Mouse (Mus musculus): ENCODE measurements around the gene Il9r. TPM values are rescaled to one million over a fixed set of nuclear protein-coding genes. Genes with fewer than 3 reads are reported as not detected.

Gene Il9r
- total and polyA plus RNA-seq, 2 experiments from 2014 or later: not detected

DNA sequence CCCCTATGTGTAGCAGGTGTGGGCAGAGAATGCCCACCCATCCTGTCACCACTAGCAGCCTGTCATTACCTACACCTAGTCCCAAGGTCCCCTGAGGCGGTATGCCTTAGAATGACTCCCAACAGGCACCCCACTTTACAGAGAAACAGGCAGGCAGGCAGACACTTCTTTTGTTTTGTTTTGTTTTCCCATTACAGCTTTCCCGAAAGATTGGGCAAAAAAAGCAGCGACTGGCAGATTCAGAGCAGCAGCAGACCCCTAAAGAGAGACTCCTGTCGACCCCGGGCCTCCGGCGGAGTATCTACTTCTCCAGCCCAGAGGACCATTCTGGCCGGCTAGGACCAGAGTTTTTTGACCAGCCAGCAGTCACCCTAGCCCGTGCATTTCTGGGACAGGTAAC lies 27.5 kb upstream of the Il9r start:
- peaks cover 23% of the 10 kb centered on the region for H3K4me1 ChIP-seq (ENCODE audit: insufficient read depth, low read length)
- H3K9me3 ChIP-seq (ENCODE audit: low read length): no peaks in the 10 kb centered on the region
- peaks cover 19% of the 10 kb centered on the region for H3K36me3 ChIP-seq (ENCODE audit: insufficient read depth, low read length)
- H3K27me3 ChIP-seq (ENCODE audit: insufficient read depth, low read length): no peaks in the 10 kb centered on the region
- DNase-seq (ENCODE audit: low spot score) (no peak), ATAC-seq (no peak)
- WGBS: 81% methylated on average over 9 of the region's 9 CpGs
- peak overlapping the region; percentile 88; the same call in 1 of the 2 replicates for H3K27ac ChIP-seq
- H3K4me3 ChIP-seq (ENCODE audit: low read length): no peak overlapping the region
- no peak for TF ChIP-seq CTCF (IDR thresholded peaks at IDR 0.05; ENCODE audit: low read depth)
- H3K4me2 ChIP-seq (ENCODE audit: low read depth, low read length): peak overlapping the region; percentile 67; the same call in 1 of the 2 replicates
- H3K9ac ChIP-seq (replicated peaks; ENCODE audit: low read length): peak overlapping the region; percentile 69; the same call in 1 of the 2 replicates

- 28% methylated on average over 1 of the region's 1 CpGs for whole genome bisulfite sequencing
- H3K9me3 ChIP-seq (ENCODE audit: low read length): no peaks in the 10 kb centered on the region
- peak overlapping the region; percentile 69 for H3K9ac ChIP-seq (replicated peaks; ENCODE audit: low read length)
- no peak for DNase-seq (ENCODE audit: low spot score)
- ATAC-seq: no peak
- peak overlapping the region; percentile 88 for H3K27ac ChIP-seq
- peaks cover 19% of the 10 kb centered on the region for H3K36me3 ChIP-seq (ENCODE audit: insufficient read depth, low read length)
- no peak for TF ChIP-seq CTCF (IDR thresholded peaks at IDR 0.05; ENCODE audit: low read depth)
- peak overlapping the region; percentile 67 for H3K4me2 ChIP-seq (ENCODE audit: low read depth, low read length)
- H3K27me3 ChIP-seq (ENCODE audit: insufficient read depth, low read length): no peaks in the 10 kb centered on the region
- H3K4me1 ChIP-seq (ENCODE audit: insufficient read depth, low read length): peaks cover 26% of the 10 kb centered on the region
- H3K4me3 ChIP-seq (ENCODE audit: low read length): peak overlapping the region; percentile 49
These were observed 27.0 kb upstream of the Il9r start for GRCm38 (mm10) chr11:32227041-32227440.

- ATAC-seq (peak; percentile 81), DNase-seq (ENCODE audit: low spot score) (peak; percentile 92)
- no peak; the same call in 1 of the 2 replicates for TF ChIP-seq CTCF (IDR thresholded peaks at IDR 0.05; ENCODE audit: low read depth)
- Histone ChIP-seq H3K9me3 (ENCODE audit: low read length) (no peaks in the 10 kb centered on the region), H3K4me3 (ENCODE audit: low read length) (peak within 1 kb of the TSS; percentile 49), H3K27me3 (ENCODE audit: insufficient read depth, low read length) (no peaks in the 10 kb centered on the region), H3K4me2 (ENCODE audit: low read depth, low read length) (peak within 1 kb of the TSS; percentile 67), H3K4me1 (ENCODE audit: insufficient read depth, low read length) (peaks cover 26% of the 10 kb centered on the region), H3K27ac (peak within 1 kb of the TSS; percentile 88), H3K36me3 (ENCODE audit: insufficient read depth, low read length) (peaks cover 12% of the 10 kb centered on the region; the same call in 1 of the 2 replicates), H3K9ac (replicated peaks; ENCODE audit: low read length) (peak within 1 kb of the TSS; percentile 69)
- 5% methylated on average over 47 of the region's 47 CpGs for WGBS
These were observed 26.2 kb upstream of the Il9r start, which contains the start of gene Mpg for GRCm38 (mm10) chr11:32226124-32226871. TSS of gene Mpg (plus strand) at chr11:32226505.

DNA sequence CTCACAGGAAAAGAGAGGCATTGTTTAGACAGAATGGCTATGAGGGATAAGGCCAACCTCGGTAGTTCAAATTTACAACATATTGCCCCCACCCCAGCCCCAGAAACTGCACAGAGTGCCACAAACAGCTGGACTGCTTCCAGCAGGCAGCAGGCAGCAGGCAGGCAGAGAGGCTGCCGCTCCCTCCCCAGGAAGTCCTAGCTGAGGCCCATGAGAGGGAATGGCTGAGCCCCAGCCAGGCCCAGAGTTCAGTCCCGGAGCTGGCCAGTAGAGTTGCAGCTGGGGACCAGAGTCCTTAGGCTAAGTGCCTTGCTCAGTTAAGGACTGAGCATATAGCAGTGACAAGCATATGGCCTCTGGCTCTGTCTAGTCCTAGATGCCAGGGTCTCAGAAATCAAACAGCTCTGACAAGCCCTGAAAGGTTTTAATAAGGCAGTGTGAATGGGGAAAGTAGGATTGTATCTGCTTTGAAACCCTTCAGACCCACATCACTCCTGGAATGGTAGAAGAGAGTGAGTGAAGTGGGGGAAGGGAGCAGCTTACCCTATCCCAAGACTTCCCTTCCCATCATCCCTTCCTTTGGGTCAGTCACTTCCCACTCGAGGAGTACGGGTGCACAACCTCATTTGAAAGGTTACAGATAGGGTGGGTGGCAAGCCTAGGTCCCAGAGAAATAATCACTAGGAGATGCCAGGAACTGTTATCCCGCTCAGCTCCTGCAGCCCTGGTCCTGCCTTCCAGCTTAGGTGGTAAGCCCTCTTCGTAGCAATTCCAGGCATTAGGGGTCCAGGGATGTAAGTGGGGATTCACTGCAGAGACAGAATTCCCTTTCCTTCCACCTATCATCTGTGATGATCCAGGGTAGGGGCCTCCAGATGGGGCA lies 25.4 kb upstream of the Il9r start:
- Histone ChIP-seq H3K9ac (replicated peaks; ENCODE audit: low read length) (no peak overlapping the region), H3K4me2 (ENCODE audit: low read depth, low read length) (peak overlapping the region; percentile 67; the same call in 1 of the 2 replicates), H3K36me3 (ENCODE audit: insufficient read depth, low read length) (0 out of 2 replicates have a peak, but pooled peaks cover 4% of the 10 kb centered on the region), H3K4me3 (ENCODE audit: low read length) (no peak overlapping the region), H3K27ac (peak overlapping the region; percentile 88), H3K27me3 (ENCODE audit: insufficient read depth, low read length) (peaks cover 3% of the 10 kb centered on the region; the same call in 1 of the 2 replicates), H3K4me1 (ENCODE audit: insufficient read depth, low read length) (peaks cover 26% of the 10 kb centered on the region), H3K9me3 (ENCODE audit: low read length) (no peaks in the 10 kb centered on the region)
- ATAC-seq: no peak
- no peak for TF ChIP-seq CTCF (IDR thresholded peaks at IDR 0.05; ENCODE audit: low read depth)
- peak; percentile 45 for DNase-seq (ENCODE audit: low spot score)
- 55% methylated on average over 7 of the region's 7 CpGs for WGBS

GRCm38 (mm10) chr11:32224468-32225139 lies 24.5 kb upstream of the Il9r start:
- Histone ChIP-seq H3K27me3 (ENCODE audit: insufficient read depth, low read length) (peaks cover 3% of the 10 kb centered on the region; the same call in 1 of the 2 replicates), H3K27ac (peak overlapping the region; percentile 88; the same call in 1 of the 2 replicates), H3K36me3 (ENCODE audit: insufficient read depth, low read length) (no peaks in the 10 kb centered on the region), H3K4me1 (ENCODE audit: insufficient read depth, low read length) (peaks cover 26% of the 10 kb centered on the region), H3K9ac (replicated peaks; ENCODE audit: low read length) (no peak overlapping the region), H3K4me2 (ENCODE audit: low read depth, low read length) (no peak overlapping the region), H3K4me3 (ENCODE audit: low read length) (no peak overlapping the region), H3K9me3 (ENCODE audit: low read length) (no peaks in the 10 kb centered on the region)
- ATAC-seq: peak; percentile 19; the same call in 1 of the 2 replicates
- WGBS: 23% methylated on average over 4 of the region's 4 CpGs
- DNase-seq (ENCODE audit: low spot score): peak; percentile 79
- TF ChIP-seq CTCF (IDR thresholded peaks at IDR 0.05; ENCODE audit: low read depth): no peak
